Mouse (Mus musculus): ENCODE results near the gene Angpt4. TPM values are rescaled to one million over a fixed set of nuclear protein-coding genes. Genes with fewer than 3 reads are reported as not detected.

Gene Angpt4
- polyA plus RNA-seq, 1 experiment from 2014 or later = 0.32 TPM

GRCm38 (mm10) chr2:151891031-151891430 lies 20.0 kb upstream of the Angpt4 start:
- H3K4me1 ChIP-seq (replicated peaks; ENCODE audit: control insufficient read depth, insufficient read depth, low read length) = no peaks in the 10 kb centered on the region
- DNase-seq (ENCODE audit: low spot score) (no peak), ATAC-seq (replicated peaks; ENCODE audit: low FRiP score) (no peak)
- H3K27ac ChIP-seq (ENCODE audit: low read depth, low read length) = no peak overlapping the region
- H3K4me2 ChIP-seq = no peak overlapping the region
- H3K9me3 ChIP-seq (ENCODE audit: control insufficient read depth, low read length) = no peaks in the 10 kb centered on the region
- no peaks in the 10 kb centered on the region for H3K36me3 ChIP-seq (ENCODE audit: control insufficient read depth, insufficient read depth, low read length)
- H3K9ac ChIP-seq (ENCODE audit: low read depth, low read length) = no peak overlapping the region
- no peak overlapping the region for H3K4me3 ChIP-seq (ENCODE audit: low read depth, low read length)
- 60% methylated on average over 6 of the region's 6 CpGs for WGBS
- H3K27me3 ChIP-seq (replicated peaks; ENCODE audit: control insufficient read depth, insufficient read depth, low read length) = no peaks in the 10 kb centered on the region

- H3K4me1 ChIP-seq (replicated peaks; ENCODE audit: control insufficient read depth, insufficient read depth, low read length) = no peaks in the 10 kb centered on the region
- no peak overlapping the region for H3K27ac ChIP-seq (ENCODE audit: low read depth, low read length)
- no peak overlapping the region for H3K4me3 ChIP-seq (ENCODE audit: low read depth, low read length)
- WGBS = 63% methylated on average over 15 of the region's 15 CpGs
- DNase-seq (ENCODE audit: low spot score) (no peak), ATAC-seq (replicated peaks; ENCODE audit: low FRiP score) (no peak)
- no peaks in the 10 kb centered on the region for H3K9me3 ChIP-seq (ENCODE audit: control insufficient read depth, low read length)
- H3K9ac ChIP-seq (ENCODE audit: low read depth, low read length) = no peak overlapping the region
- H3K4me2 ChIP-seq = no peak overlapping the region
- H3K36me3 ChIP-seq (ENCODE audit: control insufficient read depth, insufficient read depth, low read length) = no peaks in the 10 kb centered on the region
- no peaks in the 10 kb centered on the region for H3K27me3 ChIP-seq (replicated peaks; ENCODE audit: control insufficient read depth, insufficient read depth, low read length)
Measured at GRCm38 (mm10) chr2:151893122-151893774, 17.8 kb upstream of the Angpt4 start.

- Histone ChIP-seq H3K27me3 (replicated peaks; ENCODE audit: control insufficient read depth, insufficient read depth, low read length) (no peaks in the 10 kb centered on the region), H3K4me3 (ENCODE audit: low read depth, low read length) (no peak overlapping the region), H3K4me2 (no peak overlapping the region), H3K27ac (ENCODE audit: low read depth, low read length) (no peak overlapping the region), H3K9ac (ENCODE audit: low read depth, low read length) (no peak overlapping the region), H3K4me1 (replicated peaks; ENCODE audit: control insufficient read depth, insufficient read depth, low read length) (no peaks in the 10 kb centered on the region), H3K36me3 (ENCODE audit: control insufficient read depth, insufficient read depth, low read length) (no peaks in the 10 kb centered on the region), H3K9me3 (ENCODE audit: control insufficient read depth, low read length) (no peaks in the 10 kb centered on the region)
- no peak for DNase-seq (ENCODE audit: low spot score)
- ATAC-seq (replicated peaks; ENCODE audit: low FRiP score) = no peak
- 73% methylated on average over 8 of the region's 8 CpGs for WGBS
Measured at GRCm38 (mm10) chr2:151894209-151894980, 16.6 kb upstream of the Angpt4 start.

DNA sequence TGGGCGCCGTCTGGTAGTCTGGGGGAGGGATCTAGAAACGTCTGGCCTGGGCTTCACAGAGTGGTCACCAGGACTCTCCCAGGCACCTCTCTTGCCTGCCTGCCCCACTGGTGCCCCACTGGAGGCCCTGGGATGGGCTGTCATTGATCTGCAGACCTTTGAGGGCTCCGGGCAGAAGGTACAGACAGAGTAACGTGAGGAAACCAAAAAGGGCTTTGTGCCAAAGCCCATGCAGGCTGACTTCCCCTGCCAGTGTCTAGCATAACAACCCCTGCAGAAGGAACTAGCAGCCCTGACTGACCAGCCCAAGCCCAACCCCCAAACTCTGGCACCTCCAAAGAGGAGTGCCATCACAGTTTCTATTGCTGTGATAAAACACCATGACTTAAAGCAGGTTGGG lies 15.1 kb upstream of the Angpt4 start:
- DNase-seq (ENCODE audit: low spot score) = no peak
- Histone ChIP-seq H3K36me3 (ENCODE audit: control insufficient read depth, insufficient read depth, low read length) (no peaks in the 10 kb centered on the region), H3K4me1 (replicated peaks; ENCODE audit: control insufficient read depth, insufficient read depth, low read length) (no peaks in the 10 kb centered on the region), H3K27me3 (replicated peaks; ENCODE audit: control insufficient read depth, insufficient read depth, low read length) (no peaks in the 10 kb centered on the region), H3K4me3 (ENCODE audit: low read depth, low read length) (no peak overlapping the region), H3K9me3 (ENCODE audit: control insufficient read depth, low read length) (no peaks in the 10 kb centered on the region), H3K27ac (ENCODE audit: low read depth, low read length) (no peak overlapping the region), H3K4me2 (no peak overlapping the region), H3K9ac (ENCODE audit: low read depth, low read length) (no peak overlapping the region)
- ATAC-seq (replicated peaks; ENCODE audit: low FRiP score) = no peak
- WGBS = 79% methylated on average over 5 of the region's 5 CpGs

DNA sequence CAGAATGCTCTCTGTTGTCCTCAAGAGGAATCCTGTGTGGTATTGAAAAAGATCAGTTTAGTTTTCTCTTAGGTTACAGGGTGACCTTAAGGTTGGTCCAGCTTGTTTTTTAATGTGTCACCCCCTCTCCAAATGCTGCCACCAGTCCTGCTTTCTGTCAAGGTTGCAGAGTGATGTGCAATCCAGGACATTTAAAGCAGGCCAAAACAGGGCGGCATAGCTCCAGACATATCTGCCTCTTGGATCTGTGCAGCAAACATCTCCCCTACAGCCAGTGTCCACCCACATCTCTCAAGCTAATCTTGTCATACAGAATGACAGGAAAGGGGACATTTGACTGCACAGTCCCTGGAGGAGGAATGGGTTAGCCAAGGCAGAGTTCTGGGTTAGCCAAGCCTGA lies 12.9 kb upstream of the Angpt4 start:
- Histone ChIP-seq H3K27me3 (replicated peaks; ENCODE audit: control insufficient read depth, insufficient read depth, low read length) (no peaks in the 10 kb centered on the region), H3K4me3 (ENCODE audit: low read depth, low read length) (no peak overlapping the region), H3K4me1 (replicated peaks; ENCODE audit: control insufficient read depth, insufficient read depth, low read length) (no peaks in the 10 kb centered on the region), H3K9ac (ENCODE audit: low read depth, low read length) (no peak overlapping the region), H3K27ac (ENCODE audit: low read depth, low read length) (no peak overlapping the region), H3K4me2 (no peak overlapping the region), H3K9me3 (ENCODE audit: control insufficient read depth, low read length) (no peaks in the 10 kb centered on the region), H3K36me3 (ENCODE audit: control insufficient read depth, insufficient read depth, low read length) (no peaks in the 10 kb centered on the region)
- ATAC-seq (replicated peaks; ENCODE audit: low FRiP score) = no peak
- 76% methylated on average over 1 of the region's 1 CpGs for WGBS
- DNase-seq (ENCODE audit: low spot score) = no peak

DNA sequence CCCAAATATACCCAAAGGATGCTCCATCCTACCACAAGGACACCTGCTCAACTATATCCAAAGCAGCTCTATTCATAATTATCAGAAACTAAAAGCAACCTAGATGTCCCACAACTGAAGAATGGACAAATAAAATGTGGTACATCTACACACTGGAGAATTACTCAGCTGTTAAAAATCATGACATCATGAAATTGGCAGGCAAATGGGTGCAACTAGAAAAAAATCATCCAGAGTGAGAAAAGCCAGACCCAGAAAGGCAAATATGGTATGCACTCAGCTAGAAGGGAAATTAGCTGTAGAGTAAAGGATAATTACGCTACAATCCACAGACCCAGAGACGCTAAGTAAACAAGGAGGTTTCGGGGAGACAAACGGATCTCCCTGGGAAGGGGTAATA lies 10.2 kb upstream of the Angpt4 start:
- Histone ChIP-seq H3K27ac (ENCODE audit: low read depth, low read length) (no peak overlapping the region), H3K9me3 (ENCODE audit: control insufficient read depth, low read length) (no peaks in the 10 kb centered on the region), H3K4me1 (replicated peaks; ENCODE audit: control insufficient read depth, insufficient read depth, low read length) (no peaks in the 10 kb centered on the region), H3K36me3 (ENCODE audit: control insufficient read depth, insufficient read depth, low read length) (no peaks in the 10 kb centered on the region), H3K27me3 (replicated peaks; ENCODE audit: control insufficient read depth, insufficient read depth, low read length) (no peaks in the 10 kb centered on the region), H3K4me3 (ENCODE audit: low read depth, low read length) (no peak overlapping the region), H3K9ac (ENCODE audit: low read depth, low read length) (no peak overlapping the region), H3K4me2 (no peak overlapping the region)
- no peak for DNase-seq (ENCODE audit: low spot score)
- no peak for ATAC-seq (replicated peaks; ENCODE audit: low FRiP score)
- WGBS = 55% methylated on average over 4 of the region's 4 CpGs

GRCm38 (mm10) chr2:151903267-151903666 lies 7.7 kb upstream of the Angpt4 start:
- Histone ChIP-seq H3K27ac (ENCODE audit: low read depth, low read length) (no peak overlapping the region), H3K4me3 (ENCODE audit: low read depth, low read length) (no peak overlapping the region), H3K36me3 (ENCODE audit: control insufficient read depth, insufficient read depth, low read length) (no peaks in the 10 kb centered on the region), H3K9ac (ENCODE audit: low read depth, low read length) (no peak overlapping the region), H3K27me3 (replicated peaks; ENCODE audit: control insufficient read depth, insufficient read depth, low read length) (no peaks in the 10 kb centered on the region), H3K4me1 (replicated peaks; ENCODE audit: control insufficient read depth, insufficient read depth, low read length) (no peaks in the 10 kb centered on the region), H3K9me3 (ENCODE audit: control insufficient read depth, low read length) (no peaks in the 10 kb centered on the region), H3K4me2 (no peak overlapping the region)
- WGBS = 82% methylated on average over 6 of the region's 6 CpGs
- ATAC-seq (replicated peaks; ENCODE audit: low FRiP score) = no peak
- DNase-seq (ENCODE audit: low spot score) = no peak

GRCm38 (mm10) chr2:151903933-151904332 lies 7.1 kb upstream of the Angpt4 start:
- WGBS = 76% methylated on average over 4 of the region's 4 CpGs
- no peaks in the 10 kb centered on the region for H3K9me3 ChIP-seq (ENCODE audit: control insufficient read depth, low read length)
- H3K9ac ChIP-seq (ENCODE audit: low read depth, low read length) = no peak overlapping the region
- H3K27me3 ChIP-seq (replicated peaks; ENCODE audit: control insufficient read depth, insufficient read depth, low read length) = no peaks in the 10 kb centered on the region
- DNase-seq (ENCODE audit: low spot score) = no peak
- no peak for ATAC-seq (replicated peaks; ENCODE audit: low FRiP score)
- no peaks in the 10 kb centered on the region for H3K36me3 ChIP-seq (ENCODE audit: control insufficient read depth, insufficient read depth, low read length)
- H3K4me2 ChIP-seq = no peak overlapping the region
- H3K27ac ChIP-seq (ENCODE audit: low read depth, low read length) = no peak overlapping the region
- H3K4me1 ChIP-seq (replicated peaks; ENCODE audit: control insufficient read depth, insufficient read depth, low read length) = no peaks in the 10 kb centered on the region
- no peak overlapping the region for H3K4me3 ChIP-seq (ENCODE audit: low read depth, low read length)

DNA sequence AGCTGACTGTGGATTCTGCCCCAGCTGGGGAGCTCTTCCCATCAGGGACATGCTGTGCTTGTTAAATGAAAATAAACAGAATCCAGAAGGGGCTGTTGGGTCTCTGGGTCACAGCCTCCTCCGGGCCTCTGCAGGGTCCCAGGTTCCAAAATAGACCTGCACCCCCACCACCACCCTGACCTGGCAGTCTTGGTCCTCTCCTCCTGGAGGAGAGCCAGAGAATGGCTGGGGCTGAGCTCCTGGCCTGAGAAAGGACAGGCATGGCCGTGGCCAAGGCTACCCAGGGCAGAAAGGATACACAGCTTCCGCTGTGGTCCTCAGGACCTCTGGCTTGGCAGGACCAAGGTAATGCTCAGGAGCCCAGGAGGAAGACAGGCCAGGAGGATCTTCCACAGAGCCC lies 6.4 kb upstream of the Angpt4 start:
- no peak for DNase-seq (ENCODE audit: low spot score)
- no peak for ATAC-seq (replicated peaks; ENCODE audit: low FRiP score)
- no peak overlapping the region for H3K27ac ChIP-seq (ENCODE audit: low read depth, low read length)
- H3K4me2 ChIP-seq = no peak overlapping the region
- H3K4me1 ChIP-seq (replicated peaks; ENCODE audit: control insufficient read depth, insufficient read depth, low read length) = no peaks in the 10 kb centered on the region
- H3K27me3 ChIP-seq (replicated peaks; ENCODE audit: control insufficient read depth, insufficient read depth, low read length) = no peaks in the 10 kb centered on the region
- no peaks in the 10 kb centered on the region for H3K9me3 ChIP-seq (ENCODE audit: control insufficient read depth, low read length)
- 56% methylated on average over 3 of the region's 3 CpGs for WGBS
- no peak overlapping the region for H3K9ac ChIP-seq (ENCODE audit: low read depth, low read length)
- no peaks in the 10 kb centered on the region for H3K36me3 ChIP-seq (ENCODE audit: control insufficient read depth, insufficient read depth, low read length)
- H3K4me3 ChIP-seq (ENCODE audit: low read depth, low read length) = no peak overlapping the region
